Mouse (Mus musculus): ENCODE measurements around the gene Nipa1.

Gene Nipa1

GRCm38 (mm10) chr7:55935025-55935424 is 84.7 kb downstream of the Nipa1 start:
- DNase-seq (ENCODE audit: low read depth, low spot score), result no peak

DNA sequence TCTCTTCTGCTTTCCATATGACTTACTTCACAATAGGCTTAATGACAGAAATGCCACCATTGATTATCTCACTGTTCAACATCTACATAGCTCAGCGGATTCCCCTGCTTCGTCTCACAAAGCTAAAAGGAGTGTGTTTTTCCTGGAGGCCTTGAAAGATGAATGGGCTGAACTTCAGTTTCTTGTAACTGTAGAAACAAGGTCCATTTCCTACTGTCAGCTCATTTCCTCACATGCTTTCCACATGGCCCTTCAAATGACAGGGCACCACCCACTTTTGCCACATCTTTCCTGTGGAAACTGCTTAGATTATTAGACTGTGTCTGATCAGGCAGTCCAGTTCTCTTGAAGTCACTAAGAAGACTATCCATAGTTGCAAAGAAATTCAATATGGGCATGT is 91.1 kb downstream of the Nipa1 start:
- no peak for DNase-seq (ENCODE audit: low read depth, low spot score)
